Mouse (Mus musculus) hindbrain, embryonic 15.5 days (tissue): Measurements from ENCODE around the gene Adam22. TPM values are rescaled to one million over a fixed set of nuclear protein-coding genes. Genes with fewer than 3 reads are reported as not detected.

Source experiments
- ATAC-seq: fragments of 200-750 bp; cut with Nextera tagmentation; 2 replicates; pipeline ENCODE4 v1.8.0; 2017; ENCODE audit warnings: low read depth, moderate number of reproducible peaks, moderate TSS enrichment; ENCODE audit not compliant: low FRiP score
- H3K27ac ChIP-seq: fragments of 300-500 bp; sonication (generic); replicated peaks from 2 replicates; pipeline ENCODE4 v1.5.1; 2015; ENCODE audit warnings: mild to moderate bottlenecking, inconsistent platforms
- H3K27me3 ChIP-seq: fragments of 300-500 bp; sonication (generic); 2 replicates; pipeline ENCODE4 v1.6.1; 2015; ENCODE audit warnings: control low read depth, inconsistent platforms
- H3K36me3 ChIP-seq: fragments of 300-500 bp; sonication (generic); 2 replicates; pipeline ENCODE4 v1.6.1; 2015; ENCODE audit warnings: control low read depth, inconsistent platforms
- H3K4me1 ChIP-seq: fragments of 300-500 bp; sonication (generic); replicated peaks from 2 replicates; pipeline ENCODE4 v1.6.1; 2015; ENCODE audit warnings: control low read depth, inconsistent platforms
- H3K4me2 ChIP-seq: fragments of 300-500 bp; sonication (generic); 2 replicates; pipeline ENCODE4 v1.6.1; 2015; ENCODE audit warnings: moderate library complexity, mild to moderate bottlenecking, inconsistent platforms
- H3K4me3 ChIP-seq: fragments of 300-500 bp; sonication (generic); 2 replicates; pipeline ENCODE4 v1.5.1; 2015; ENCODE audit warnings: mild to moderate bottlenecking, inconsistent platforms
- H3K9ac ChIP-seq: fragments of 300-500 bp; sonication (generic); 2 replicates; pipeline ENCODE4 v1.6.1; 2015; ENCODE audit warnings: inconsistent platforms
- H3K9me3 ChIP-seq: fragments of 300-500 bp; sonication (generic); 2 replicates; pipeline ENCODE4 v1.6.1; 2016; ENCODE audit warnings: control low read depth, inconsistent platforms
- WGBS: fragments of 180-500 bp; shearing (Covaris S2); methylation state at CpG from one replicate; pipeline ENCODE4 v1.1.7; 2015; 5-methylcytosine and 5-hydroxymethylcytosine counted together
- polyA plus RNA-seq: library from polyadenylated mRNA; unstranded; fragments of >200 nt; fragmentation: Nextera tagmentation; extraction: Ambion mirVana; gene quantifications from 2 replicates; pipeline ENCODE4 v1.2.1, GENCODE M21; 2015

Adam22 gene
- polyA plus RNA-seq, 1 experiment from 2014 or later: 41.9 TPM

DNA sequence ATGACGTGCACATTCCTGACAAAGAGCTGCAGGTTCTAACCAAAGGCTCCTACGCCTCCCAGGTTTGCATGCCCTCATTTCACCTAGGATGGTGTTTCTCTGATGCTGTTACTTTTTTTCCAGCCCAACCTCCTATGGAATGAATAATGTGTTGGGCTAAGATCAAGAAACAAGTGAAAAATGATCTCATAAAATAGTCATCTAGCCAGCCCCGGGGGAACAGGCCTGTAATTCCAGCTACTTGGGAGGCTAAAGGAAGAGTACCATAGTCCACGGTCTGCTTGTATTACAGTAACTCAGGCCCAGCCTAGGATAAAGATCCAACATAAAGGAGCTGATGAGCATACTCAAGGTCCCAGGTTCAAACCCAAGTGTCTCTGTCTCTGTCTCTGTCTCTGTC, 57.1 kb downstream of the Adam22 start:
- Histone ChIP-seq H3K4me2 (no peak overlapping the region), H3K4me1 (no peaks in the 10 kb centered on the region), H3K27ac (no peak overlapping the region), H3K9ac (no peak overlapping the region), H3K36me3 (no peaks in the 10 kb centered on the region), H3K27me3 (no peaks in the 10 kb centered on the region), H3K9me3 (no peaks in the 10 kb centered on the region), H3K4me3 (no peak overlapping the region)
- WGBS: 78% methylated on average over 4 of the region's 4 CpGs
- ATAC-seq: no peak

DNA sequence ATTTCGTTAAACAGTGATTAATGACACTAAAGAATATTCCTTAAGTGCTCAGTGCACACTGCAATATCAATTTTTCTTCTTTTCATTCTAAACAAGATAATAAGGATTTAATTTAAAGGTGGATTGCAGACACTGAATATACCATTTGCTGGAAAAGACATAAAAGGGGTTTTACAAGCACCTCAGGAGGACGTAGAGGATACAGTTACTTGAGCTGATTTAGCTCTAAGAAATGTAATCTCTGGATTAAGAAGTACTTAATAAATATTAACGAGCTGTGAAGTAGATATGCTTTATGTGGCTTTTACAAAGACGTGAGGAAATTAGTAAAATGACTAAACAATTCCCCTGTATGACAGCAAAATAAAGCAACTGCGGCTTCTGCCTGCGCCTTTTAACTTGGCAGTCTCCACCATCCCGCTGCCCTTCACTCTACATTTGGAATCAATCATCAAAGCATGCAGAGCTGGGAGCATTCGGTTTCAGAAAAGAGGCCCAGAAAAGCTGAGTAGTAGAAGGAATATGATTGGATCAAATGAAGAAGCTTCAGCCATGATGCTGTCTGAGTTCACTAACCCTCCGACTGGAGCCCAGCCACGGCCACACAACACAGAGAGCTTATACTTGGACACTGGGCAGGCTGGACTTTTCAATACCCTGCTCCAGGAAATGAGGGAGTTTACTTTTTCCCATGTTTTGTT, 70.1 kb downstream of the Adam22 start:
- no peaks in the 10 kb centered on the region for H3K9me3 ChIP-seq
- H3K4me3 ChIP-seq: no peak overlapping the region
- H3K9ac ChIP-seq: no peak overlapping the region
- ATAC-seq: peak; percentile 68
- no peaks in the 10 kb centered on the region for H3K27me3 ChIP-seq
- no peak overlapping the region for H3K27ac ChIP-seq
- H3K4me2 ChIP-seq: 0 out of 2 replicates have a peak overlapping the region, but pooled peaks have one; percentile 1
- WGBS: 57% methylated on average over 10 of the region's 10 CpGs
- peaks cover 6% of the 10 kb centered on the region for H3K4me1 ChIP-seq
- H3K36me3 ChIP-seq: no peaks in the 10 kb centered on the region

DNA sequence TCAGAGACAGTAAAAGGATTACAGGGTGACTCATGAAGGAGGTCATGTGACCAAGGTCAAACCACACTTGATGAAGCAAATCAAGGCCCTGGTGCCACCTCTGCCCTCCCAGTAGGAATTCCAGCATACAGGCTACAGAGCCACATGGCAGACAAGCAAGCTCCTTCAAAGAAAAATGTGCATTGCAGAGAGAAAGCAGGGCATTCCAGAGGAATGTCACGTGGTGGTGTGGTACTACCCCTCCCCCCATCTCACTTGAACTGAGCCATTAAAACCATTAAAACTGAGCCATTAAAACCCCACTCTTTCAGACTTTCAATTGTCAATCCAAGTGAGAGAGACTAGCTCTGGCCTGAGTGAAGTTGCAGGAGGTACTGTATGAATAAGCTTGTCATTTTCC, 74.7 kb downstream of the Adam22 start:
- Histone ChIP-seq H3K27ac (no peak overlapping the region), H3K4me2 (no peak overlapping the region), H3K9me3 (no peaks in the 10 kb centered on the region), H3K27me3 (no peaks in the 10 kb centered on the region), H3K4me3 (no peak overlapping the region), H3K4me1 (peaks cover 15% of the 10 kb centered on the region), H3K9ac (no peak overlapping the region), H3K36me3 (no peaks in the 10 kb centered on the region)
- ATAC-seq: no peak
- WGBS: 3% methylated on average over 1 of the region's 1 CpGs

DNA sequence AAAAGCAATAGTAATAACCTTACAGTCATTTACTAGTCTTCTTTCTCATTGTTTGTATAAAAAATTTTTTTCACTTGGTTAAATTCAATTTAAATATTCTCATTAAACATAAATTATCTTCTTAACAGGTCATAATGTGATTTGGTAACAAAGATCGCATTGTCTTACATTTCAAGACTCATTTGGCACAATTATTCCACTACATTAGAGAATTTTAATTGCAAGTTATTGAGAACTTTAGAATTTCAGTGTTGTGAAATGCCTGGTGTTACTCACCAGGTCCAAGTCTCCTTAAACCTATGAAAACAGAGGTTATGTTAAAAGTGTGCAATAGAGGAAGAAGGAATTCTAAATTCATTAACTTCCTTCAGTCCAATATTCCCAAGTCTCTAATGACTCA, 76.5 kb downstream of the Adam22 start:
- peaks cover 10% of the 10 kb centered on the region for H3K4me1 ChIP-seq
- no peak for ATAC-seq
- 86% methylated on average over 1 of the region's 1 CpGs for WGBS
- no peaks in the 10 kb centered on the region for H3K9me3 ChIP-seq
- H3K27me3 ChIP-seq: no peaks in the 10 kb centered on the region
- no peak overlapping the region for H3K4me2 ChIP-seq
- H3K4me3 ChIP-seq: no peak overlapping the region
- H3K36me3 ChIP-seq: no peaks in the 10 kb centered on the region
- H3K27ac ChIP-seq: no peak overlapping the region
- no peak overlapping the region for H3K9ac ChIP-seq

DNA sequence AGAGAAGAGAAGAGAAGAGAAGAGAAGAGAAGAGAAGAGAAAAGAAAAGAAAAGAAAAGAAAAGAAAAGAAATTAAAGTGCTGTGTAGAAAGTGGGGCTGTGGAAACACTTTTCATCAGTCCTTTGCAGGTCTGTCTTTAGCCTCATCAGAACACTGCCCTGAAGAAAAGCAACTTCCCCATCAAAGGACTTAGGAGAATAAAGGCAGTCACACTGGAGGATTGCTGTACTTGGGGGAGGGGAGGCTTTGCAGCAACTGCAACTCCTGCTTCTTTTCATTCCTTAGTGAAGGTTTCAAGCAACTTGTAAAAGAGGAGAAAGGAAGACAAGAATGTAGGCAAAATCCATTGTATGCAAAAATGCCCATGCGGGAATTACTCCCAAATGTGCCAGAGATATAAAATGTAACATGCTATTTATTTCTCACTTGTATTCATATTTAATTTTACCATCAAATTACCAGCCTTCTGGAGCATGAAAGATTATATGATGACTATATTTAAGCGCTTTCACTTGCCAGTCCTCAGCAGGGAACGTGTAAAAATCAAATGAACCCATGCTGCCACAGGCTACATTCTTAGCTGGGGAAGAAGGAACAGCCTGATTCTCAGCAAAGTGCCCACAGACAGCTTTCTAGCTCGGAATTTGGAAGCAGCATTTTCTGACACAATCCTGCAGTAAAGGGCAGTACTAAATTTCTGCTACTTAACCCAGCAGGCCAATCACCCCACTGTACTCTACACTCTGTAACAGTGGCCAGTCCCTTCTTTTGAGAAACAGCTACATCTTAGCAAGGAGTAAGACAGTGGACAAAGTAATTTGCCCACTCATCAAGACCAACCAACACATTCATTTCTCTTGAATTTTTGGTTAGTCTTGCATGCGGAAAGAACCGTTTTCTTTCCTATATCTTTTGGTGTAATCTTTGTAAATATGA, 78.0 kb downstream of the Adam22 start:
- no peaks in the 10 kb centered on the region for H3K36me3 ChIP-seq
- no peaks in the 10 kb centered on the region for H3K9me3 ChIP-seq
- H3K4me2 ChIP-seq: no peak overlapping the region
- 48% methylated on average over 6 of the region's 6 CpGs for WGBS
- H3K27me3 ChIP-seq: no peaks in the 10 kb centered on the region
- no peak overlapping the region for H3K4me3 ChIP-seq
- peaks cover 10% of the 10 kb centered on the region for H3K4me1 ChIP-seq
- H3K27ac ChIP-seq: peak overlapping the region; percentile 38; the same call in 1 of the 2 replicates
- ATAC-seq: peak; percentile 48; the same call in 1 of the 2 replicates
- H3K9ac ChIP-seq: no peak overlapping the region

DNA sequence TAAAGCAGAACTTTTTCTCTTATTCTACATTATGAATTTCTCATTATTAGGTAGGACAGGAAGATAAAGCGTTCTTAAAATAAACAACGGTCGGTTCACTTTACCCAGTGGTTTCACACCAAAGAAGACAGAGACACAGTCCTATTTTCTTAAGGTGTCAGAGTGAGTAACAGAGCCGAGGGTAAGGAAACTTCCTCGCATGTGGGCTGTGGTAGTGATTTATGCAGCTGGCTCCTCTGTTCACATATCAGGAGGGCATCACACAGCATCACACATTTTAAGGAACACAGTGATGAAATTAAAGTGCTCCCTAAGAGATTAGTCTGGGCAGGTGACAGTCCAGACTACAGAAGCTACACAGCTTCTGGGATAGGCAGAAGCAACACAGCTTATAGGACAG, 83.8 kb downstream of the Adam22 start:
- Histone ChIP-seq H3K27me3 (no peaks in the 10 kb centered on the region), H3K9me3 (no peaks in the 10 kb centered on the region), H3K4me2 (no peak overlapping the region), H3K36me3 (no peaks in the 10 kb centered on the region), H3K9ac (no peak overlapping the region), H3K4me1 (no peaks in the 10 kb centered on the region), H3K4me3 (no peak overlapping the region), H3K27ac (no peak overlapping the region)
- WGBS: 86% methylated on average over 5 of the region's 5 CpGs
- ATAC-seq: no peak

DNA sequence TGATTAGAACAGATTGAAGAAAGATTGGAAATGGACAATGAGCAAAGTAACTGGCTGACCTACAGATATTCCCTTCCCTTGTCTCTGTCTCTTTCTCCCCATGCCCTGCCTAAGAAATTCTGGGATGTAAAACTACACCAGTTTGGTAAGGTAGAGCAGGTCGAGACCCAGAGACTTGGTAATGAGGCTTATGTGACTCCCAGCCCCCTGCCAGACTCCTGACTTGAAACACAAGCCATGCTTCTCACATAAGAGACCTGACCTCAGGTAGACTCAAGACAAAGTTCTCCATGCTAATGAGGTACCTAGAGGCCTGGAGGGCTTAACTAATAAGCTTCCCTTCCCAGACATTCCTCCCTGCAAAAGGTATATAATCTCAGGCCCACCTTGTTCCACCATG, 91.8 kb downstream of the Adam22 start:
- 72% methylated on average over 1 of the region's 1 CpGs for WGBS
- ATAC-seq: no peak

DNA sequence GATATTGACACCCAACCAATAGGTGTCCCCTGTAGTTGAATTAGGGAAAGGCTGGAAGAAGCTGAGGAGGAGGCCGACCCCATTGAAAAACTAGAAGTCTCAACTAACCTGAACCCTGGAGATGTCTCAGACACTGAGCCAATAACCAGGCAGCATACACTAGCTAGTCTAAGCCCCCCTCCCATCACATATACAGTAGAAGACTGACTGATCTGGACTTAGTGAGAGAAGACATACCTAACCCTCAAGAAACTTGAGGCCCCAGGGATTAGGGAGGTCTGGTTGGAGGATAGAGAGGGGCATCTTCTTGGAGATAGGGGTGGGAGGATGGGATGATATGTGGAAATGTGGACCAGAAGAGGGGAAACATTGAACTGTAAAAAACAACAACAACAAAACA, 110.6 kb downstream of the Adam22 start:
- Histone ChIP-seq H3K9me3 (no peaks in the 10 kb centered on the region), H3K4me1 (no peaks in the 10 kb centered on the region), H3K4me3 (no peak overlapping the region), H3K27ac (no peak overlapping the region), H3K9ac (no peak overlapping the region), H3K36me3 (no peaks in the 10 kb centered on the region), H3K27me3 (no peaks in the 10 kb centered on the region), H3K4me2 (no peak overlapping the region)
- no peak for ATAC-seq
- 83% methylated on average over 1 of the region's 1 CpGs for WGBS

More for the DNA sequence above, 91.8 kb downstream of the Adam22 start:
- Histone ChIP-seq H3K4me3 (no peak overlapping the region), H3K9me3 (no peaks in the 10 kb centered on the region), H3K9ac (no peak overlapping the region), H3K27me3 (no peaks in the 10 kb centered on the region), H3K27ac (no peak overlapping the region), H3K4me1 (no peaks in the 10 kb centered on the region), H3K36me3 (no peaks in the 10 kb centered on the region), H3K4me2 (no peak overlapping the region)

DNA sequence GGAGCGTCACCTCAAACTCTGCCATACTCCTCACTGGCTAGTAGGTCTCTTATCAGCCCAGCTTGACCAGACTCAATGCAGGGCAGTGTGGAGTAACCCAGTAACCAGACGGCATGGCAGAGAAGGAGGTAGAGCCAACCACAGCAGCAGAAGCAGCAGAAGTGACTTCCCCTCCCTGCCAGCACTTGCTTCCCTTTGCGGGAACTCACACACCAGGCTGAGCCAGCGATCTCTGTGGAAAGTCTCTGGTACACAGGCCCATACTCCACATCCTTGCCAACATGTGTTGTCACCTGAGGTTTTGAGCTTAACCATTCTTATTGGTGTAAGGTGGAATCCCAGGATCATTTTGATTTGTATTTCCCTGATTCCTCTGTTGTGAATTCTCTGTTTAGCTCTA, 111.5 kb downstream of the Adam22 start:
- no peak overlapping the region for H3K4me3 ChIP-seq
- ATAC-seq: no peak
- H3K27ac ChIP-seq: no peak overlapping the region
- WGBS: 88% methylated on average over 4 of the region's 4 CpGs
- H3K27me3 ChIP-seq: no peaks in the 10 kb centered on the region
- H3K36me3 ChIP-seq: no peaks in the 10 kb centered on the region
- no peaks in the 10 kb centered on the region for H3K9me3 ChIP-seq
- H3K9ac ChIP-seq: no peak overlapping the region
- H3K4me2 ChIP-seq: no peak overlapping the region
- no peaks in the 10 kb centered on the region for H3K4me1 ChIP-seq

DNA sequence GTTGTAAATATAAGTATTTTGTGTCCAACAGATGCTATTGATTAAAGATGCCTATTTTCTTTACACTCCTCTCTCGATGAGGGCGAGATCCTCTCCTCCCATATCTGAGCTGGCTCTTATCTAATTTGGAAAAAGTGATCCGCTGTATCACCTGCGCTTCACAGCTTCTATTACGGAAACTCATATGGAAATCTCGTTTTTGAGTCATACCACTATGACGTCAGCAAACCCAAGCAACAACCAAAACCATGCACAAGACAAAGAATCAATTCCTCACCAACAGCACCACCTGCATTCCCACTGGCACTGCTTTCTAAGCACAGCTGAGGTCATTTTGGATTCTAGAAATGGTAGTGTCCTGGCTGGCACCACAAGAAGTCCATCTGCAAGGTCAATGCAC, 123.3 kb downstream of the Adam22 start:
- Histone ChIP-seq H3K27ac (no peak overlapping the region), H3K9me3 (no peaks in the 10 kb centered on the region), H3K27me3 (no peaks in the 10 kb centered on the region), H3K4me3 (no peak overlapping the region), H3K4me1 (no peaks in the 10 kb centered on the region), H3K36me3 (no peaks in the 10 kb centered on the region), H3K4me2 (no peak overlapping the region), H3K9ac (no peak overlapping the region)
- ATAC-seq: no peak
- WGBS: 95% methylated on average over 7 of the region's 7 CpGs

DNA sequence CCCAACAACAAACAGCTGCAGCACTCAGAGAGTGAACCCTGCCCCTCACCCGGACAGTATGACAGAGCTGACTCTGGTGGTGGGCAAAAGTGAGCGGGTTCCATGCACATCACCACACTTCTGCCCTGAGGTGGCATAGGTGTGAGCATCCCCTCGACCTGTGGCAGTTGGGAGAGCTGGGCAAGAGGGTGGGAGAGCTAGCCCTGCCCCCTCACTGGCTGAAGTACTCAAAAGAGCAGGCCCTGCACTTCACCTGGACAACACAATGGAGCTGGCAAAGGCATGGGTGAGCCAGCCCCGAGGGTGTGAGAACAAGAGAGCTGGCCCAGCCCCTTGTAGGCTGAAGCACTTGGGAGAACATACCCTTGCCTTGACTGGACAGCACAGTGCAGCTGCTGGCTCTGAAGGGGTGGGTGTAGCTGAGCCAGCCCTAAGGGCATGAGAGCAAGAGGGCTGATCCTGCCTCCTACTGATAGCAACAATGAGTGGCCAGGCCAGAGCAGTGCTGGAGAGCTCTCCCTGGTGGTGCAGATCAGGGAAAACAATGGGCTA, 124.8 kb downstream of the Adam22 start:
- no peak overlapping the region for H3K27ac ChIP-seq
- no peak overlapping the region for H3K4me3 ChIP-seq
- H3K9ac ChIP-seq: no peak overlapping the region
- H3K4me2 ChIP-seq: no peak overlapping the region
- WGBS: 59% methylated on average over 4 of the region's 4 CpGs
- H3K9me3 ChIP-seq: no peaks in the 10 kb centered on the region
- H3K36me3 ChIP-seq: no peaks in the 10 kb centered on the region
- ATAC-seq: peak; percentile 71; the same call in 1 of the 2 replicates
- H3K4me1 ChIP-seq: no peaks in the 10 kb centered on the region
- no peaks in the 10 kb centered on the region for H3K27me3 ChIP-seq

DNA sequence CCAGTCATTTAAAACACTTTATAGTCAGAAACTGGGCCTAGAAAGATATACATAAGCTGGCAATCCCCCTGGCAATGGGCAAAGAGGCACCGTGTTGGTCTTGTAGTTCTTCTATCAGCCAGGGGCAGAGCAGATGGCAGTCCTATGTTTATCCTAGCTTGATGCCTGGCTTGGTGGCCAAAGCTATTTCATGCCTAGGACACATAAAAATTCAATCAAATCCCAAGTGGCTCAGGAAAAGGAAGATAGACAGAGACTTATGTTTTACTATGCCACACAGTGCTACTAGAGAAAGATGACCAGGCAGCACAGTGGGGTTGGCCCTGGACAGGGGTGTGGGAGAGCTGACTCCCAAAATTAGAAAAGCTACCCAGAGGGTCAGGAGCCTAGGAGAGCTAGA, 125.3 kb downstream of the Adam22 start:
- Histone ChIP-seq H3K4me3 (no peak overlapping the region), H3K4me2 (no peak overlapping the region), H3K9ac (no peak overlapping the region), H3K4me1 (no peaks in the 10 kb centered on the region), H3K27me3 (no peaks in the 10 kb centered on the region), H3K27ac (no peak overlapping the region), H3K36me3 (no peaks in the 10 kb centered on the region), H3K9me3 (no peaks in the 10 kb centered on the region)
- 90% methylated on average over 1 of the region's 1 CpGs for WGBS
- ATAC-seq: no peak
